Mouse (Mus musculus) brain, embryonic 14.5 days (tissue): Measurements from ENCODE around the gene Gm17617.
A peak's percentile ranks its signal among the peaks of the same experiment; 100 is the strongest.

ENCODE experiments used
- CTCF ChIP-seq: fragments of 200-500 bp; IDR thresholded peaks from 2 replicates; pipeline ENCODE4 v1.5.1; 2012; ENCODE audit warnings: inconsistent platforms, mild to moderate bottlenecking, moderate library complexity, borderline replicate concordance; ENCODE audit not compliant: insufficient read depth, insufficient read length; ENCODE audit errors: extremely low read depth
- POLR2A ChIP-seq: fragments of 200-500 bp; IDR thresholded peaks from 2 replicates; pipeline ENCODE4 v1.6.1; 2012; ENCODE audit warnings: mild to moderate bottlenecking, inconsistent platforms, borderline replicate concordance; ENCODE audit not compliant: poor library complexity, insufficient read depth, insufficient read length, severe bottlenecking; ENCODE audit errors: extremely low read depth

- TF ChIP-seq CTCF = peak; percentile 55; the same call in 1 of the 2 replicates
- TF ChIP-seq POLR2A = no peak
These were observed 49.0 kb upstream of the Gm17617 start for GRCm38 (mm10) chr13:55182173-55182894.
